Mouse (Mus musculus): ENCODE measurements around the gene Ccdc157.
"Not testable (repeated sequence)": the region's sequence is repeated elsewhere in the genome, so short reads cannot be mapped to it uniquely, and the experiment has no call there.

The Ccdc157 gene

DNA sequence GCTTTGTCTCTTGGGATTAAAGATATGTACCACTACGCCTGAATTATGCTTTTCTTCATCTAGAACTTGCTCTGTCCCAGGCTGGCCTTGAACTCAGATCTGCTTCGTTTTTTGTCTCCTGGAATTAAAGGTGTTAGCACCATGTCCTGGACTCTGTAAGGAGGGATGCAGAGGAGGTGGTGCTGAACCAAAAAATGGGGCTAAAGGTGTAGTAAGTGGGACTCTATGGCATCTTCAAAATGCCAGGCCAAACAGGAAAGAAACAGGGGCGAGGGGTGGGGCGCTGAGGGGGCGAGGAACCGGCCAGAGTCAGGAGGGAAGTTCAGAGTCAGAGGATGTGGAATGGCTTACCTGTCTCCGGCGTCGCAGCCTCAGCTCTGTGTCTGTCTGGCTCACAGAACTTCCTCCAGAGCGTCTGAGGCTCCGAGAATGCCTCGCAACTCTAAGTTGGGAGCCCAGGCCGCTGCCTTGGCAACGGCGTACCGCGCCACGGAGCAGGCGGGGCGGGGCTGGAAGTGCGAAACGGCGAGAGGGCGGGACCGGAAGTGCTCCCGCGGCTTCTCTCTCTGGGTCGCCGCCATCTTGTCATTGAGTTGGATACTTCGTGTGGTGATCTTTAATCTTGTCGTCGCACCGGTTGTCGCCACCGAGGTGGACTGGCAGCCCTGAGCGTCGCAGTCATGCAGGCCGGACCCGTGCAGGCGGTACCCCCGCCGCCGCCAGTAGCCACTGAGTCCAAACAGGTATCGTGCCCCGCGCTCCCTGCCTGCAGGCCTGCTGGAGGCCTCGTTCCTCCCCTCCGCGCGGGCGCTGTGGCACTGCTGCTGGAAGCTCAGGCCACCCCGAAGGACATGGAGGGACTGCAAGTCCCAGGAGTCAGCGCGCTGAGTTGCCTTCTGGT is at the start of gene Ccdc157, which contains the start of gene Sf3a1:
Gene Ccdc157, minus strand, starts transcription at position 486 of the 901 bp plus-strand sequence.
Gene Sf3a1, plus strand, starts transcription at position 543 of the 901 bp plus-strand sequence.
- DNase-seq (ENCODE audit: low read depth, low spot score), result peak; percentile 79

DNA sequence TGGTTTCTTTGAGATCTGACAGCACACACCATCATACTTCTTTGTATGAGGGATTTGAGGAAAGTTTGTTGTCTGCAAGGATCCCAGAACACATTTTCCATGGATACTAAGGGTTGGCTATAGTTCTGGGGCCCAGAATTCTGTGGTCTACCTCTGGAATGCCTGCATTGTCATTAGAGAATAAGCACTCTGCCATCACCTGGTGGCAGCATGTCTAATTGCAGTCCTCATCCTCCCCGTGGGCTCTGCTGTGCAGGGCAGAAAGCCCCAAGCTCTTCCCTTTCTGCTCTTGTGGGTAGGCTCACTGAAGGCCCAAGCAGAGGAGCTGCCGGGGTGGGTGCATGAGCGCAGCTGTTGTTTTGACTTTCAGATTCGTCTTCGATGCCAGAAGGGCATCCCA is 49.5 kb upstream of the Ccdc157 start:
- DNase-seq (ENCODE audit: low read depth, low spot score), result no peak

DNA sequence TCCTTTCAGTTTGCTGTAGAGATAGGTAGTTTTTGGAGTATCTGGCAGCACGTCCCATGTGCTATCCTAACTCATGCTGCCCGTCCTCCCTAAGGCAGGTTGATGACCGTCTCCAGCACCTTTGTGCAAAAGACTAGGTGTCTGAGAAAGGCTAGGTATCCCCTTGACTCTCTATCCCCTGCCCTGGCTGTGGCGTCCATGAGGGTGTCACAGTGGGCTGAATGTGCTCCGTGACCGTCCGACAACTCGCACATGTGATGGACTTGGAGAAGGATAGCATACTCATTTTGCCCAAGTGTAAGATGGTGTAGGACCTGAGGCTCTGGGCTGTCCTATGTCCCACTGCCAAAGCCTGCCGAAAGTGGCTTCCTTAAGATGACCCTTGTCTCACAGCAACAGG is 47.6 kb upstream of the Ccdc157 start:
- DNase-seq (ENCODE audit: low read depth, low spot score), result no peak

- no peak for DNase-seq (ENCODE audit: low read depth, low spot score)
Measured at GRCm38 (mm10) chr11:4206563-4206962, 46.5 kb upstream of the Ccdc157 start.

- DNase-seq (ENCODE audit: low read depth, low spot score), result no peak
Measured at GRCm38 (mm10) chr11:4205951-4206350, 45.9 kb upstream of the Ccdc157 start.

- DNase-seq (ENCODE audit: low read depth, low spot score), result no peak
Measured at GRCm38 (mm10) chr11:4205097-4205655, 45.1 kb upstream of the Ccdc157 start.

GRCm38 (mm10) chr11:4203705-4204074 is 43.6 kb upstream of the Ccdc157 start:
- no peak for DNase-seq (ENCODE audit: low read depth, low spot score)

DNA sequence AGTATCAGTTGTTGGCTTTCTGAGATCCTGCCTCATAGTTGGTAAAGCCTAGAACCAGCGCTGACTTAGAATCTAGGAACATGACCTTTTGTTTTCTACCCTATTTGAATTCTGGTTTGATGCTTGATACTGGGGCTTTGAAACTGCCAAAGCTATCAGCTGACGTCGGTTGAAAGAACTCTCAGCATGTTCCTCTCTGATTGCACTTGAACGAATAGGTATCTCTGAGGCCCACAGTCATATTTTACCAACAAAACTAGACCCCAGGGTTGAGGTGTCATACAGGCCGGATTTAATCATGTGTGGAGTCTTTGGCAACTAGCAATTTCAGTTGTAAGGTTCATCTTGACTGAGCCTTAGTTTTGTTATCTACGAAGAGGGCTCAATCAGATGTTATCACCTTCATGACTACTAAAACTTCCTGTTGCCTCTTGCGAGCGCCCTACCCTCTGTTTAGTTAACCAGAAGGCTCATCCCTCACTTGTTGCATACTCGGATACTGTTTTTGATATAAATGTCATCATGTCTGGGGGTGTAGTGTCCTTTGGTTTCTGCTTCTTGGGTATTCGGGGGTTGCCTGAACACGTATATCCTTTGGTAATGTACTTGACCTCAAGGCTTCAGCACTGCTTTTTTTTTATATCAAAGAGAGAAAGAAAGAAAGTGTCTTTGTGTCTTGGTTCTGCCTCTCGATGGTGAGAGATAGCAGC is 43.1 kb upstream of the Ccdc157 start:
- DNase-seq (ENCODE audit: low read depth, low spot score), result no peak

DNA sequence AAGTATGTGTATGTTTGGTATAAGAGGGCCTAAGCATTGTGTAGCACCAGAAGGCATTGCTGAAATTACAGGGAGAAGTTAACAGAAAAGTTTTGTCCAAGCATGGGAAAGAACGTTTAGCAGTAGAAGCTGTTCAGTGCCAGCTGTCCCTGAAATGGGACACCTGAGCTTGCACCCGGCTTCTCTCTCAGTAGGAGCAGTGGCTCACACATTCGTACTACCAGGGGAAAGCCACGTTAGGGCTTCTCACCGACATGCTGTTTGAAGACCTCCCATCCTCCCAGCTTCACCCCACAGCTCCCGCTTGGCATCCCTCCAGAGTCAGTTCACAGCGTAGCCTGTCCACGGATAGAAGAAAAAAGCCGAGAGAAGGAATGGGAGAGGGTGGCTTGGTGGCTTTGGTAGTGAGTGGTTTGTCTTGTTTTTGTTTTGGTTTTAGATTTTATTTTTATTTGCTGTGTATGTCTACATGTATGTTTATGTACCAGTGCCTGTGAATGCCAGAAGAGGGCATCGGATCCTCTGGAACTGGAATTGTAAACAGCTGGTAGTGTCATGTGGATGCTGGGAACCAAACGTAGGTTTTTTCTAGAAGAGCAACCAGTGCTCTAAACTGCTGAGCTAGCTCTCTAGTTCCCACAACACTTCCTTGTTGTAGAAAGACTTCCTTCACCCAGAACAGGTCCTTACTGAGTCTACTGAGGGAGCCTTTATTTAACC is 42.0 kb upstream of the Ccdc157 start:
- DNase-seq (ENCODE audit: low read depth, low spot score), result no peak

- DNase-seq (ENCODE audit: low read depth, low spot score), result no peak
Measured at GRCm38 (mm10) chr11:4197691-4198090, 37.6 kb upstream of the Ccdc157 start.

DNA sequence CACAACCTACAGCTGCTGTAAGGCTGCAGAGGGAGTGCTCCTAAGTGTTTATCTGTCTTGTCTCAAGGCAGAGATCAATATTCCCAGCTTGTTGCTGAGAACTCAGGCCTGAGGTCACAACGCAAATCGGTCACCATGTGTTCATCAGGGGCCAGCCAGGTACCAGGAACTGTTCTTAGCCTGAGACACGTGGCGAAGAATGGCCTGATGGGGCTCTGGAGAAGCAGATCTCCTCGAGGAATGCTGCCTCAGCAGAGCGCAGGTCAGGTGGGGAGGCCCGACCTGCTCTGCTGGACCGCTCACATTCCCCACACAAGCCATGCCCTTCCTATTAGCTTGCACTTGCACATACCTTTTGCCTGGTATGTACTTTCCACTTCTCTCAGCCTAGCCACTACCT is 36.5 kb upstream of the Ccdc157 start:
- no peak for DNase-seq (ENCODE audit: low read depth, low spot score)

GRCm38 (mm10) chr11:4195597-4196031 is 35.5 kb upstream of the Ccdc157 start:
- DNase-seq (ENCODE audit: low read depth, low spot score), result no peak

DNA sequence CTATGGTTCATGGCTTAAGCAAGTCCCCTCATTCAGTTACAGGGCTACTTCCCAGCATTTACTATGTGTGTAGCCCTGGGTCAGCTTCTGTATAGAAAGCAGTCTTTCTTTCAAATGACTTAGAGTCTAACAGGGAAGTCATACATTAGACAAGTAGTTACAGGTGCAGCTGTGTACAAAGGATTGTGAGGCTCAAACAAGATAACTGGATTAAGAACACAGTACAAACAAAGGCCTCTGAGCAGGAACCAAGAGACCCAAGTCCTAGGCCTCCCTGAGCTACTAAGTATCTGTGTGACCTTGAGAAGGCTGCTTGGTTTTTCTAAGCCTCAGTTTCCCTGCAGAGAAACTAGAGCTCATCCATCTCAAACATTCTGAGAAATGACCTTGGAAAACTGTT is 33.3 kb upstream of the Ccdc157 start:
- DNase-seq (ENCODE audit: low read depth, low spot score), result no peak

DNA sequence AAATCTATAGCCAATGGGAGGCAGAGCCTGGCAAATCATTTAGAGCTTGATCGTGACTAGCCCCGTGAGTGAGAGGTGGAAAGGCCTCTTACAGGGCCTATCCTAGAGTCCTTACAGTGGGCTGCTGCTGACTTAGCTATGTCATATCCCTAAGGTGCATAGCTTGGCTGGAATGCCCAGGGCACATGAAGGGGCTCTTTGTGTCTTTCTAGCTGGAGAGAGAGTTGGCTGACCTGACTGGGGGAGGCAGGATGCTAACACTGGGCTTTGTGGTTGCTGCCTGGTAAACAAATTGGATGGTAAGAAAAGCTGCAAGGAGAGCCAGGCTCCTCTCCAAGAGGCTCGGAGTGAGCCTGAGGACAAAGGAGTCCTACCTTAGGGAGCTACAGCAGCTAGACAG is 32.7 kb upstream of the Ccdc157 start:
- DNase-seq (ENCODE audit: low read depth, low spot score), result no peak

DNA sequence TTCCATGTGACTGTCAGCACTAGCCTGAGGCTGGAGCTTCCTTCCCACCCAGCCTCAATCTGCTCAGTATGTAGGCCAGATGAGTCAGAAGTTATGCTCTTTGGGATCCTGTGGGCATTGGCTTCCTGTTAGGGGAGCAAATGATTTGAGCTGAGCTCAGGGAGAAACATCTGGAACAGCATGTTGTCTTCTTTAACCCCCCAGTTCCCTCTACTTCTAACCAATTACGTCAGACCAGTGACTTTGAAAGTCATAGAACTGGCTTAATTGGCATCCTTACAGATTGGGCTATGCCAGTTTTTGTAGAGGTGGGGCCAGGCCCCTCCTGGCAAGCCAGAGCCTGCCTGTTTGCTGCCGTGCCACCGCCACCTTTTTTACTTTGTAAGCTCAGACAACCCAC is 30.6 kb upstream of the Ccdc157 start:
- DNase-seq (ENCODE audit: low read depth, low spot score), result no peak

- DNase-seq (ENCODE audit: low read depth, low spot score), result no peak
Measured at GRCm38 (mm10) chr11:4189182-4189581, 29.1 kb upstream of the Ccdc157 start.

GRCm38 (mm10) chr11:4187318-4187700 is 27.2 kb upstream of the Ccdc157 start:
- no peak for DNase-seq (ENCODE audit: low read depth, low spot score)

GRCm38 (mm10) chr11:4186486-4187317 is 26.6 kb upstream of the Ccdc157 start, which contains the start of gene Tbc1d10a:
TSS of gene Tbc1d10a (plus strand) at chr11:4186789.
- DNase-seq (ENCODE audit: low read depth, low spot score), result peak; percentile 94

DNA sequence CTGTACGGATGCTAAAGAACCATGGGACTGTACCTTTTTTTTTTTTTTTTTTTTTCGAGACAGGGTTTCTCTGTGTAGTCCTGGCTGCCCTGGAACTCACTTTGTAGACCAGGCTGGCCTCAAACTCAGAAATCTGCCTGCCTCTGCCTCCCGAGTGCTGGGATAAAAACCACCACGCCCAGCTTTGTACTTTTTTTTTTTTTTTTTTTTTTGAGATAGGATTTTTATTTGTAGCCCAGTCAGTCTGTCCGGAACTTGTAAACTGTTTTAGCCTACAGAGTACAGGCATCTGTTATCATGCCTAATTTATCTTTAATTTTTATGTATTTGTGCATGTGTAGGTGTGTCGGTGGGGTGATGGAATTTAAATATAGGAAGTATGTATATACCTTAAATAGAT is 25.4 kb upstream of the Ccdc157 start:
- not testable (repeated sequence) for DNase-seq (ENCODE audit: low read depth, low spot score)

GRCm38 (mm10) chr11:4184251-4184952 is 24.3 kb upstream of the Ccdc157 start:
- no peak for DNase-seq (ENCODE audit: low read depth, low spot score)

Measured in brain, embryonic 18.5 days (tissue).